Mouse (Mus musculus) urinary bladder, postnatal 10 days (tissue): Measurements from ENCODE around the gene Tlk1.
"Not testable (repeated sequence)": the region's sequence is repeated elsewhere in the genome, so short reads cannot be mapped to it uniquely, and the experiment has no call there.

Source experiments
- DNase-seq: peaks from one replicate; pipeline ENCODE4 v3.0.0; 2022; ENCODE audit warnings: low spot score

The Tlk1 gene

DNA sequence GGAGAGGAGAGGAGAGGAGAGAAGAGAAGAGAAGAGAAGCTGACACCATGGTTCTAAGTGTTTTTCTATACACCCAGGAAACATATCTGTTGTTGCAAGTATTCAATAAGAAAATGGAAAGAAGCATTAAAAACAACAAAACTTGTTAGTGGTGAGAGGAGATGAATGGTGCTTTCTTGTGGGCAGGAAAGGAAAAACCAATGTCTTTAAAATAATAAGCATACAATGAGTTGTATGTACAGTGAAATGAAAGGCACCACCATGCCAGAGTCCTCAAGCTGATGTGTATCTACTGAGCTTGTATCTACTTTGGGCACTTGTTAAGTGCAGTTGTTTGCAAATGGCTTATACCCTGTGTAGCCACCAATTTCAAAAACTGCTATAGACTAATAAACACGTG, 7.7 kb upstream of the Tlk1 start:
- no peak for DNase-seq

DNA sequence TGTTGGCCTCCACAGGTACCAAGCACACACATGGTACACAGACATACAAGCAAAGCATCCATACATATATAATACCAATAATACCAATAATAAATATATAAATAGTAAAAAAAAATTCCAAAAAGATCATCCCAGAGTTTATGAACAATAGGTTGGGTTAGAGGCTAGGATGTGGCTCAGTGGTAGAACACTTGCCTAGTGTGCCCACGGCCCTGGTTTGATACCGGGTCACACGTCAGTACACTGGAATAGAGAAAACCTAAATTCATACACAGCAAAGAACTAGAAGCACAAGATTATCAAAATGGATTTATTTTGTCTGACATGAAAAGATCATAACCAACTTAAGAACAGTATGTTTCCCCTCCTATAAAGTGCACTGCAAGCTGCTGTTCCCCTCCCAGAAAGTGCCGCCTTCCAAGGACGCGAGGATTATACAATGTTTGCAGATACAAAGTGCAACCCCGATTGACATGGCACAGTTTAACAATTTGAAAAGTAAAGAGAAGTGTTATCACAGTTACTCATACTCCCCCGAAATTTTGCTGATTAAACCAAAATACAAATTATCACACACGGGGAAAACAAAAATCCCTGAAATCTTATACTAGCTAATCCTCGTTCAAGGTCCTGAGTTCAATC, 6.3 kb upstream of the Tlk1 start:
- no peak for DNase-seq

DNA sequence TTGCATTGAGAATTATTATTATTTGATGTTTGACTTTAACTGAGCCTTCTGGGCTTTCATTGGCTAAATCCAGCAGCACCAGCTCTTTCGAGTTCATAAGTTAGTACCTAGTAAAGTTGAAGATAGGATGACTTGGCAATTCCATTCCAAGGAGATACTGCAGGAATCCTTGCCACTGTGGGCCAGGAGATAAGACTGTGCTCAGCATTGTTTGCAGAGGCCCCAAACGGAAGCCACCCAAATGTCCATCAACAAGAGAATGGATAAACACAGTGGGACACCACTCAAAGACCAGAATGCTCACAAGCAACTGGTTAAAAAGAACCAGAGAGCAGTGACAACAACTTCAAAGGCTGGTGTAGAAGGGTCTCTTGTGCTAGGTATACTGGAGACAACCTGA, 5.2 kb upstream of the Tlk1 start:
- no peak for DNase-seq

DNA sequence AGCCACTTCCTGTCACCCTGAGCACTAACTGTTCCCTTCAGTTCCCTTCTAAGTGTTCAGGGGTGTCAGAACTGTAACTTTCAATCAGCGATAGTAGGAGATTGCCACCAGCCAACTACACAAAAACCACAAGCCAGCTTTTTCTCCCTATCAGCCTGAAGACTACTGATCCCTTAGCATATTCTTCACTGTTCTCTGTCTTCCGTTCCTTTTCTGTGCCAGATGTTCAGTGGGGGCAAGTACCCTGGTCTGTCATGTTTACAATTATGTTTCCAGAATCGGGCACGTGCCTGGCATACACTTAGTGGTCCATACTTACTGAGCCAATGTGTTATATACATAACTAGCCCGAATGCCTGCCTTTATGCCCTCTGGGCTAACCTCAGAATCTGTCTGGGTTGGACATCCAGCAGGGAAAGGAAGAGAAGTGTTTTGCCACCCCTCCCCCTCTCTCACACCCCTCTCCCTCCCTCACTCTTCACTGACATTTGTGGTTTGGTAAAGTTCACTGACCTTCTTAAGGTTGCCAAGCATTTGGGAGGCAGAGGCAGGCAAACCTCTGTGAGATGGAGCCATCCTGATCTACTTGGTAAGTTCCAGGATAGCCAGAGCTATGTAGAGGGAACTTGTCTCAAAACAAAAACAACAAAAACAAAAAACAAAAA, 4.5 kb upstream of the Tlk1 start:
- no peak for DNase-seq

DNA sequence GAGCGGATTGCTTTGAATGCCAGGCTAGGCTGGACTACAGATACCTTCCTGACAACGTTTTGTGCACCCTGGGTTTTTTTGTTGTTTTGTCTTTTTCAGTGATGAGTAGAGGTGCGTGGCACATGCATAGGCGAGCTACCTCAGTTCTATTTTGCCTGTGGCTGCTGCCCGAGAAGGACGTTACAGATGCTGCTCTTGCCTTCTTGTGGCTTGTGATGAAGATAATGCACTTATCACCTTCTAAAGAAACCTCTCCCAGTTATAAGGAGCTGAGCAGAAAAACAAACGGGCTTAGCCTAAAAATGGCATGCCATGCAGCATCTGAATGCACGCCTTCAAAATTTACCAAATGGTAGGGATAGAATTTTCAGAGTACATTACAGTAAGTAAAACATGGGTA, 2.3 kb upstream of the Tlk1 start:
- no peak for DNase-seq

DNA sequence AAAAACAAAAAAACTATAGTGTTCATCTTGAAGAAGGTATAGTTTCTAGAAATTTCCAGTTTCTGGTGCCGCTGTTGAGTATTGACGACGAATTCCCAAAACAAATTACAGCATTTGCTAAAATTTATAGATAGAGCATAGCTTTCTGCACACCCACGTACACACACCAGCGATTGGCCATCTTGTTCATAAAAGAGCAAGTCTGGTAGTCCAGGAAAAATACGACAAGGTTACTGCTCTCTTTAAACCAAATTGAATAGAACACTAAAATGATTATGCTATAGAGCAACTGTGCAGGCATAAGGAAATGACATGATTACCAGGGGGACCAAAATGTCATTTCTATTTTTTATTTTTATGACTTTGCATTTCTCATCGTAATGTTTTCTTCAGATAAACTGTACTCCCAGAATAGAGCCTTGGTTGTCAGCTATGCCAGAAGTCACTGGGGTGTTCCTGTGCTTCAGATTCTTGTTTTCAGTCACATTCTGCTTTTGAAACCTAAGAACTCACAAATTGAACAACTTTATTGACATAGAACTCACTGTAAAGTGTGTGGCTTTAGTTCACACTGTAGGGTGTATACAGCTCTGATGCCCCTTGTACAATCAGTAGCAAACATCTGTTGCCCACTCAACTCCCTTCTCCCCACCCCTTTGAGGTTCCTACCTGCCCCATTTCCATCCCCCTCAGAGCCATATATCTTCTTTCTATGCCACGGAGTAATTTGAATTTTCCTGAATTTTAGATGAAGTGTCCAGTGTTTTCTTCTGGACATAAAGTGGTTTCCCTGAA, 1.1 kb upstream of the Tlk1 start:
- no peak for DNase-seq

DNA sequence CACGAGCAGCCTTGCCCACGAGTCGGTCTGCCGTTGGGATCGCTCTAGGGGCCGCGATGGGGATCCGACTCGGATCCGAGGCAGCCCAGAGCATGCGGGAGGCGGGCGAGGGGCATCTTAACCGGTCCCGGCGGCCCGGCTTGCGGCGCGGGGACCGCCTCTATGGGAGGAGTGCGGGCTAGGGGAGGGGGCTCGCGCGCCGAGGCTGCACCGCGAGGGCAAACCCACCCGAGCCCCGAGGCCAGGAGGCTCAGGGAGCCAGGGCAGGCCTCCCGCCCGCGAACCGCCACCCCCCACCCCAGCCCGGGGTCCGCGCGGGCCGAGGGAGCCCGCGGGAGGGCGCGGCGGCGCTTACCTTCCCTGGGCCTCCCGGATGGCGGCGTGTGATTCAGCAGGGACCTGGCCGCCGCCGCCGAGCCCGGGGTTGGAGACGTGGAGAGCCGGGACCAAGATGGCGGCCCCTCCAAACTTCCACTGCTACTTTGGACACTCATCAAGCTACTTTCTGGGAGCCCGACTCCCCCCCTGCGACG, 624 bp downstream of the Tlk1 start:
- peak; percentile 18 for DNase-seq

DNA sequence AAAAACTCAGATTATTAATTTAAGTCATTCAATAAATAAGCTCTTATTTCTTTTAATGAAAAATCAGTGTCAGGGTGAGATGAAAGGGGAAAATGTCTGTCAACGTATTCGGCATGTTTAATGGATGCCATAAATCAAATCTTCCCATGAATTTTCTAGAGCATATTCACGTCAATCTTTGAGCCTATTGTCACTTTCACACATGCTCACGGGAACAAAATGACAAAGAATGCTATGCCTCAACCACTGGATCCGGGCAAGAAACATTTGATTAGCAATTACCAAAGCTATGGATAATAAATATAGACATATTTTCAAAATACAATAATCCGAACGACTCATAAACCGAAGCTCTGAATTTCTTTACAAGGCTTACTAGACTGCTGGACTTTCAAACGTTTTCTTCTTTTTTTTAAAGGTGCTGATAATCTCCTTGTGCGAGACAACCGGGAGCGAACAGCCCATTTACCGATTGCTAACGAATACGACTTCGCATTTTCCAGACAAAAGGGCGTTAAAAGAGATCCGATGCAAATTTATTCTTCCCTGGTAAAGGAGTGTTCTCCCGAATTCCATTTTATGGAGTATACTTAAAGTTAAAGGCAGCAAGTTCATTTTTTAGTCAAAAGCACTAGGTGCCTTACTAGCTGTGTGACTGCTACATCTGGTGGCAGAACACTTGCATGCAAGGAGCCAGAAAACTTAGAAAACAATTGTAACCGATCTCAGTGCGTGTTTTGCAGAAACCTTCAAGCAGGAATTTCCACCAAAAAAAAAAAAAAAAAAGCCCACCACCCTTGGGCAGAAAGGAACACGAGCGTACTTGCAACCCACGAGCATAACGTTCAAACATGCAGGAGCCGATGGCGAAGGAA, 1.4 kb downstream of the Tlk1 start:
- no peak for DNase-seq

DNA sequence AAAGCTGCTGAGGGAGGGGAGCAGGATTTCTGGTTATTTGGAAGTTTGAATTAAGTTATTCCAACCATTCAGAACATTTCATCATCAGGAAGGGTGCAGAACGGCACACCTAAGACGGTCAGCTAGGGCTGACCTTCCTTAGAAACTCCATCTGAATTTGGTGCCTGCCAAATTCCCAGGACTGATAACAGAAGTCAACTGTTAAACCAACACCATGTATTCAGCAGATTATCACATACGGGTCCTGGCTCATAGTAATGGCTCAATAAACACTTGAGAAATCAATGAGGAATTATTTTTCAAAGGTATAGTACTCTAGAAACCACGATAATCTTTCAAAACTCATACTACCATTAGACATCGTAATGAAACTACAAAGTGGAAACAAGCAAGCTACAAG, 2.1 kb downstream of the Tlk1 start:
- no peak for DNase-seq

DNA sequence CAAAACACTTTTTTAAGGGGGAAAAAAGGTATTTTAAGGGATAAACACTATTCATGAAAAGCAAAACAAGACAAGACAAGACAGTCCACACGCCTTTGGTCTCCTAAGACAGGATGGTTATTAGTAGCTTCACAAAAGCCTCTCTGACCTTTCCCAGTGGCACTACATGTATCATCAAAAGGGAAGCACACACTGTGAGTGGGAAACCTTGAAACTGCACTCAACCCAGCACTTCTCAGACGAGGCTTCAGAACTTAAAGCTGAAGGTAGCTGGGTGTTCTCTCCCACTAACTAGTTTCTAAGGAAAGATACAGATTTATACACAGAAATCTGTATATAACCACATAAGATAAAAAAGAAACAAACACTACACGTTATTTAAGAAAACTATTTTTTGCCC, 8.6 kb downstream of the Tlk1 start:
- no peak for DNase-seq

DNA sequence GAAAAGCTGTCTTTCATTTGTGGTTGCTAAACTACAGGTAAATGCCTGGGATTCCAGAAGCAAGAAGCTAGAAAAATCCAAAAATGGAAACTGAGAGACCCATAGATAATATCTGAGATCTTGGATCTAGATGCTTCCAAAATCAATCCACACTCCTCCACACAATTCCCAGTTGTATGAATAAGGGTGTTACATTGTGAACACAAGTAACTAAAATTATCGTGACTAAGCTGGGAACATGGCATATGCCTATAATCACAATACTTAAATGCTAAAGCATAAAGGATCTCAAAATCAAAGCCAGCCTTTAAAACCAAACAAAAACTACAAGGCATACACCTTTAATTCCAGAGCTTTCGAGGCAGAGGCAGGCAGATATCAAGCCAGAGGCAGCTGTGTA, 9.5 kb downstream of the Tlk1 start:
- no peak for DNase-seq

DNA sequence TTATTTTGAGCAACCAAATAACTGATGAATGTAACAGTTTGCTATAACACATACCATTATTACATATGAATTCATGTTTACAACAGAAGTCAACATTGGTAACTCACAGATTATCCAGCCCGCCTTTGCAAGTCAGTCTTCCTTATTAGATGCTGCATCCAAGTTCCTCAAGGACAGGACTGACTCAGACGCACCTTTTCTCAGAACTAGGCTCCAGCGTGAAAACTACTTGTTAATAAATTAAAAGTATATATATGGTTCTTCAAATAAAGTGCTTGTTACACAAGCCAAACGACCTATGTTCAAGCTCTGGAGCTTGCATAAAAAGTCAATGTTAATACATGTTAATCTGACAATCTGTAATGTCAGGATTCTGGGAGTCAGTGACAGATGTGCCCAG, 11.9 kb downstream of the Tlk1 start:
- DNase-seq, result no peak

DNA sequence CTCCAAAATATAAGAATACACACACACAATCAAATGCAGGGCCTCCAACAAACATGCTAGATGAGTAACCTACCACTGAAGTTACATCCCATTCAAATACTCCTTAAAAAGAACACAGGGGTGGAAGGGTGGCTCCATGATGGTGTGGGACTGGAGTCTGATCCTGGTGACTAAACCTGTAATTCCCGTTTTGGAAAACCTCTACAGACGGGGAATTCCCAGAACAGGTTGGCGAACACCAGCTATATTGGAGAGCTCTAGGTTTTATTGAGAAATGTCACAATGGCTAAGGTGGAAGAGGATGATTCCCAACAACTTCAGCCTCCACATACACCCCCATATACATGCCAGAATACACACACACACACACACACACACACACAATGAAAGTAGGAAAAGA, 14.1 kb downstream of the Tlk1 start:
- DNase-seq, result no peak

DNA sequence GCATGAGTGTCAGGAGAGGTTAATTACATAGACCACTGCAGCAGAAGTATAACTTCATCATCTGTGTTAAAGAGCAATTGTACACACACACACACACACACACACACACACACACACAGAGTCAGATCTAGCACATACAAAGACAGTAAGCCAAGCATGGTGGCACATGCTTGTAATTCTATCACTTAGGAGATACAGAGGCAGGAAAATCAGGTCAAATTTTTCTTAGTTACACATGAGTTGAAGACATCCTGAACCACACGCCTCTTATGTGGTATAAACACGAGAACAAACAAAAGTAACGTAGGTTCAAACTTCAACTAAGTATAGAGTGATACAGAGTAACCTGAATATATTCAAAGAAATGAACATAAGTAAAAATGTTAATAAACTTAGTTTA, 15.6 kb downstream of the Tlk1 start:
- DNase-seq, result no peak

DNA sequence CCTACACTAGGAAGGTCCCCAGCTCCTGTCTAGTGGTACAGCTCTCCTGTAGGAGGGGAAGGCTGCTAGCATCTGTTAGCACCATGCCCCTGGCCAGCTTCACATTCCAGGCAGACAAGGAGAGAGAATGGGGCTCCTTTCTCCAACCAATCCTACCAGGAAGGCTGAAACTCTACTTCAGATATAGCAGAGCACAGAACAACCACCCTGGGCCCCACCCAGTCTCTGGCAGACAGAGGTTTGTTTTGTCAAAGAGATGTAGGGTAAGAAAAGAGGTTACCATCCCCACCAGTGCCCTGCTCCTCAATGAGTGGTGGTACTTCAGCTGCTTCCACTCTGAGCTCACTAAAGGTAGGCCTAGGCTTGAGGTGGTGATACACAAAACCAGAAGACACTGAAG, 16.8 kb downstream of the Tlk1 start:
- DNase-seq, result no peak

DNA sequence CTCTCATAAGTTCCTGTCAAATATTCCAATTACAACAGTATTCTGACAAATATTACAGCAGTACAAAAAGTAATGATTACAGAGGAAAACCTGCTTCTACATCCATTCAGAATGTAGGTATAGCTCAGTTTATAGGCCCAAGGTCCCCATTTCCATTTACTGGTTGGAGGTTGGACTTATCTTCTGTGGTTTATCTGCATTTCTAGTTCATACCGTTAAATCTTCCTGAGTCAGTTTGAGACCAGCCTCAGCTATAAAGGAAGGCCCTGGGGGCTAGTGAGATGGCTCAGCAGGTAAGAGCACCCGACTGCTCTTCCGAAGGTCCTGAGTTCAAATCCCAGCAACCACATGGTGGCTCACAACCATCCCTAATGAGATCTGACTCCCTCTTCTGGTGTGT, 17.9 kb downstream of the Tlk1 start:
- DNase-seq, result not testable (repeated sequence)

DNA sequence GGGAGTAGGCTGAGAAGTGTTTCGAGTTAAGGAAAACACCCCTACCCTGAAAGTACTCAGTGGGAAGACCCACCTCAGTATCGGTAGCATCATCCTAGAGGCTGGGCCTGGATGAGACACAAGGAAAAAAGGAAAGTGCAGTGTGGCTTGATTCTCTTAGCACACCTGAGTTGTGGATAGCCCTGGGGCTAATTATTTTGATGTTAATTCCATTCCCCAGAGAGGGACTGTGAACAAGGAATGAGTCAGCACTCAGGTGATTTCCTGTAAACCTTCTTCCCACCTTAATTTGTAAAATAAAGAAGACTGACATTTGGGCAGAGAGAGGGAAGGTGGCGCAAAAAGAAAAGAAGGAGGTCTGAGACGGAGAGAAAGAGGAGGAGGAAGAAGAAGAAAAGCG, 19.5 kb downstream of the Tlk1 start:
- no peak for DNase-seq

DNA sequence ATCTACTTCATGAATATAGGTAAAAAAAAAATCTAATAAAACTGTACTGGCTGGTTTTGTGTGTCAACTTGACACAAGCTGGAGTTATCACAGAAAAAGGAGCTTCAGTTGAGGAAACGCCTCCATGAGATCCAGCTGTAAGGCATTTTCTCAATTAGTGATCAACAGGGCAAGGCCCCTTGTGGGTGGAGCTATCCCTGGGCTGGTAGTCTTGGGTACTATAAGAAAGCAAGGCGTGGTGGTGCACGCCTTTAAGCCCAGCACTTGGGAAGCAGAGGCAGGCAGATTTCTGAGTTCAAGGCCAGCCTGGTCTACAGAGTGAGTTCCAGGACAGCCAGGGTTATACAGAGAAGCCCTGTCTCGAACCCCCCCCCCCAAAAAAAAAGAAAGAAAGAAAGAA, 21.8 kb downstream of the Tlk1 start:
- DNase-seq, result not testable (repeated sequence)

DNA sequence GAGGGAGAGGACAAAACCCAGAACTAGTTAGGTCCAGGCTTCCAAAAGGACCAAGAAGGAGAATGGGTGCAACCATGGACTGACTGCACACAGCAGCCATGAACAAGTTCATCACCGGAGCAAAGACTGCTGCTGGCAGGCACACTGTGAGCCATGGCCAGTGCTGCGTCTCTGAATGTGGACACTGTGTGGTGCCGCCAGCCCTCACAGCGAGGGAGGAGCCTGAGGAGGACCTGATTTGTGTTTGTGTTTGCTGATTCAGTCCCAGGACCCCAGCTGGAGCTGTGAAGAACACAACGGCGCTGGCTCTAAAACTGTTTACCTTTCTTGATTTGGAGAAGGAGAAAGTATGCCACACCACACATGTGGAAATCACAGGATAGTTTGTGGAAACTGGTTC, 22.9 kb downstream of the Tlk1 start:
- DNase-seq, result no peak

DNA sequence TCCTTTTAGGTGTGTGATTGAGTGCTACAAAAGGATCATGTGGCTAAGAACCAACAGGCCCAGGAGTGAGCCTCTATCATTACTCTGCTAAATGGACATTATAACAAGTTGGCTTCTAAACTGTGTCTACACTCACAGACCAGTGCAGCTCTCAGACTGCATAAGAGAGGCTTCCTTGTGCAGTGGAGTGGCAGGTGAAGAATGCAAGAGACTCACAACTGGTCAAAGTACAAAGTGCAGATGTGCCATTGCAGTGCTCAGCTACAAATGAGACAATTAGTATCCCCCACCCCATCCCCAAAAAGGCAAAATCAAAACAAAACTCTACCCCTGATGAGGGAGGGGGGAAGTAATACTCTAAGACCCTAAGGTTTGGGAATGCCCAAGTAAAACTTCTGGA, 24.0 kb downstream of the Tlk1 start:
- no peak for DNase-seq

DNA sequence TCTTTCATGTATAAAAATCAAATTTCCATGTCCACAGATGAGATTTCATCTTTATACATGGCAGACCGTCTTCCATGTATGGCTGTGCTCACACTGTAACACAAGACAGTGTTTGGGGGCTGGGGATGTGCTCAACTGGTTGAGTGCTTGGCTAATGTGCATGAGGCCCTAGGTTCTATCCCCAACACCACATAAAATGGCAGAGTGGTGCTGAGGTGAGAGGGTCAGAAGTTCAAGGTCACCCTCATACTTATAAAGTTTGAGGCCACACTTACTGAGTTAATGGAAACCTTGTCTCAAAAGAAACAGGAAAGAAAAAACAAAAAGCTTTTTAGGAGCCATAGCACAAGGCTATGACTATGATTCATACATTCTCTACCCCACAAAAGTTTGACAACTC, 25.1 kb downstream of the Tlk1 start:
- no peak for DNase-seq

DNA sequence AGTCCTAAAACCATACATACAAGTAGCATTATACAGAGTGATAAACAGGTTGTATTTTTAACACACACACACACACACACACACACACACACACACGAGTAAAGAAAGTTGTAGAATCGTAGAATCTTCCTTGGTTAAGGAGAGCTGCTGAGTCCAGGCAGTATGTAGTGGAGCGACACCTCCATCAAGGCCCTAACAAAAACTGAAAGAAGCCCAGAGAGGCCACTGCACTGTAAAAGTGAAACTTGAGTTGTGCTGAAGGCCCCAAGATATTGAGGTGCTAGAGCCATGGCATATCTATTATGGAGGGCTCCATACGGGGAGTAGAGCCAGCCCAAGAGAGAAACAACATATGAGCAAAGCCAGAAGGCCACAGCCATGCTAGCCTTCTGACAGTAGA, 32.3 kb downstream of the Tlk1 start:
- DNase-seq, result no peak
